Mouse (Mus musculus): ENCODE measurements around the gene Cyp4f17. TPM values are rescaled to one million over a fixed set of nuclear protein-coding genes. Genes with fewer than 3 reads are reported as not detected.
"Not testable (repeated sequence)": the region's sequence is repeated elsewhere in the genome, so short reads cannot be mapped to it uniquely, and the experiment has no call there.

Gene Cyp4f17
- total RNA-seq, 2 experiments from 2014 or later: 3.6 to 5.1 TPM

DNA sequence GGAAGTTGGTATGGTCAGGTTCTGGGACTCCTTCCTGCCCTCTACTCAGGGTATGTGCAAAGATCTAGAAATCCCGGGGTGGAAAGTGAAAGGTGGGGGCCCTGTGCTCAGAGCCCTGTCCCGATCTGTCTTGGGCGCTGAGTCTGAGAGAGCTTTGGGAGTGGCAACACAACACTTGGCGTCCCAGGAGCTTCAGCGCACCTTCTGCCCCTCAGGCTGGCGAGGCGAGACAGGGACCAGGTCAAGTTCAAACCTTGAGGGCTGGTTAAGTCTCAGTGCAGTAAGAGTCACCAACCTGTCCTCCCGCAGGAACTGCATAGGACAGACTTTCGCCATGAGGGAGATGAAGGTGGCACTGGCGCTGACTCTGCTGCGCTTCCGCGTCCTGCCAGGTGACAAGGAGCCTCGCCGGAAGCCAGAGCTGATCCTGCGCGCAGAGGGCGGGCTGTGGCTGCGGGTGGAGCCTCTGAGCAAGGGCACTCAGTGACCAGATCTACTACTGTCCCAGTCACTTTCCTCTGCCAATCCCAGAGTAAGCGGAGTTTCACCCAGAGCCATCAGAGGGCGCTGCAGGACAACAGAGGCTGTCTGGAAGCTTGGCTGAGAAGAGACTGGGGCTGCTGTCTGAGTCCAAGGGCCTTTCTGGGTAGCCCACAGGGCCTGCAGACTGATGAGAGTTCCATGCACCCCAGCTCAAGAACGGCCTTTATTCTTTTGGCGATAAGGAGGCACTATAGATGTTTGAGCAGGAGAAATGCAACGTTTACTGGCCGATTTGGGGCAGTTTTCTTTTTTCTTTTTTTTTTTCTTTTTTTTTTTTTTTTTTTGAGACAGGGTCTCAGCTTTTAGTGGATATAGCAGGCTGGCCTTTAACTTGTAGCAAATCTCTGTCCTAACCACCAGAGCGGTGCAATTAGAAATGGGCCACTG lies 22.8 kb downstream of the Cyp4f17 start:
- intact Hi-C loops (cut with DNase I): loop anchor here (5.0 kb wide), 1 partner anchor 424 kb away; no protein-coding TSS in a partner anchor

DNA sequence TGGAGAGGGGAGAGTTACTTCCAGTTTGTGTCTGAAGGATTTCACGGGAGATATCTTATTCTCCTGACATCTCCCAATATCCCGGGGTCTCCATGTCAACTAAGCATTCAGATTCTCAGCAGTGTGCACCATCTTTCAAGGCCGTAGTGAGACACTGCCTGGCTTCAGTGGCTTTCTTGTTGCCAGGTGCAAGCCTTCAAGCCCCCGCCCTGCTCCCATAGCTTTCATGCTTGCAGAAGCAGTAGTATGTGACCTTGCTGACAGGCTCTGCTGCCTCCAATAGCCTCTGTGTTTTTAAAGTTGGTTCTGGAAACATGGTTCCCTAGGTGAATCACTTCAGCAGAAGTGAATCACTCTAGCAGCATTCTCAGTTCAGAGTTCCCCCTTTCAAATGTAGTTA lies 26.5 kb downstream of the Cyp4f17 start:
- H3K4me3 ChIP-seq; intact Hi-C loops (cut with DNase I); DNase-seq (ENCODE audit: extremely low spot score in 1 of 2, low spot score in 2 of 2); H3K27ac ChIP-seq: not testable (repeated sequence)

More for the DNA sequence above, 22.8 kb downstream of the Cyp4f17 start:
- no peak overlapping the region for H3K27ac ChIP-seq
- H3K4me3 ChIP-seq: peak overlapping the region; percentile 7; the same call in 1 of the 2 replicates
- TF ChIP-seq CTCF (IDR thresholded peaks at IDR 0.05): peak; percentile 81
- peak; percentile 78 to 82 for DNase-seq (ENCODE audit: extremely low spot score in 1 of 2, low spot score in 2 of 2)

DNA sequence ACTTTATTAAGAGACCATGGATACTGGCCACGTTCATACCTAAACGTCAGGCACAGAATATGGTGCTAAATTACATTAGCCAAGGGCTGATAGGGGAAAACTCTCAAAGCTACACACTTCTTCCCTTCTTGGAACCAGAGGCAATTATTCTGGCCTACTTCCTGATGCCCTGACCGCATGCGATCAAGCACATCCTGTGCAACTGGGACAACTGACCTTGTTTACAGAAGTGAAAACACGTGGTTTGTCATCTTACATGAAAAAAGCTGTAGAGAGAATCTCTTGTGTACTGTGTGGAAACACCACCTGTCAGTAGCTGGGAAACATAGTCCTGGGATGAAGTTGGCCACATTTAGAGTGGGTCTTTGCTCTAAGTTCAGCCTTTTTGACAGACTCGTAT lies 28.2 kb downstream of the Cyp4f17 start:
- H3K27ac ChIP-seq: no peak overlapping the region
- no peak overlapping the region for H3K4me3 ChIP-seq
- DNase-seq (ENCODE audit: extremely low spot score in 1 of 2, low spot score in 2 of 2): no peak
- no peak for TF ChIP-seq CTCF (IDR thresholded peaks at IDR 0.05)
- intact Hi-C loops (cut with DNase I): no loop called here

GRCm38 (mm10) chr17:32536051-32536866 lies 30.4 kb downstream of the Cyp4f17 start, which contains the start of gene Cyp4f16:
Gene Cyp4f16, plus strand, starts transcription at chr17:32536558.
- H3K27ac ChIP-seq; intact Hi-C loops (cut with DNase I): not testable (repeated sequence)
- DNase-seq (ENCODE audit: extremely low spot score in 1 of 2, low spot score in 2 of 2): peak; percentile 65 to 75
- H3K4me3 ChIP-seq: peak within 1 kb of the TSS; percentile 34

DNA sequence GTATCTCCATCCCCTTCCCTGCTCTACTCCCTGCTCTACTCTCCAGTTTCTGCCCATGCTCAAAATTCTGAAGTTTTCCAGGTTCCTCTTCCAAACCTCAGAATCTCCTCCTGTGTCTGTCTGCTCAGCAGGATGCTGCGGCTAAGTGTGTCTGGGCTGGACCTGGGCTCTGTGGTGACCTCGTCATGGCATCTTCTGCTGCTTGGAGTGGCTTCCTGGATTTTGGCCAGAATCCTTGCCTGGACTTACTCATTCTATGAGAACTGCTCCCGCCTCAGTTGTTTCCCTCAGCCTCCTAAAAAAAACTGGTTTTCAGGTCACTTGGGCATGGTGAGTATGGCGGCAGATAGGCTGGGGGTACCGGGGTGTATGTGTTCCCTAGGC lies 31.0 kb downstream of the Cyp4f17 start:
- intact Hi-C loops (cut with DNase I): no loop called here
- Histone ChIP-seq H3K27ac (no peak overlapping the region), H3K4me3 (peak overlapping the region; percentile 34)
- no peak for DNase-seq (ENCODE audit: extremely low spot score in 1 of 2, low spot score in 2 of 2)
- no peak for TF ChIP-seq CTCF (IDR thresholded peaks at IDR 0.05)

GRCm38 (mm10) chr17:32544792-32545191 lies 38.9 kb downstream of the Cyp4f17 start:
- H3K4me3 ChIP-seq; DNase-seq (ENCODE audit: extremely low spot score in 1 of 2, low spot score in 2 of 2); H3K27ac ChIP-seq; intact Hi-C loops (cut with DNase I): not testable (repeated sequence)

- H3K4me3 ChIP-seq; intact Hi-C loops (cut with DNase I); H3K27ac ChIP-seq; DNase-seq (ENCODE audit: extremely low spot score in 1 of 2, low spot score in 2 of 2): not testable (repeated sequence)
These were observed 44.5 kb downstream of the Cyp4f17 start for GRCm38 (mm10) chr17:32550377-32550776.

DNA sequence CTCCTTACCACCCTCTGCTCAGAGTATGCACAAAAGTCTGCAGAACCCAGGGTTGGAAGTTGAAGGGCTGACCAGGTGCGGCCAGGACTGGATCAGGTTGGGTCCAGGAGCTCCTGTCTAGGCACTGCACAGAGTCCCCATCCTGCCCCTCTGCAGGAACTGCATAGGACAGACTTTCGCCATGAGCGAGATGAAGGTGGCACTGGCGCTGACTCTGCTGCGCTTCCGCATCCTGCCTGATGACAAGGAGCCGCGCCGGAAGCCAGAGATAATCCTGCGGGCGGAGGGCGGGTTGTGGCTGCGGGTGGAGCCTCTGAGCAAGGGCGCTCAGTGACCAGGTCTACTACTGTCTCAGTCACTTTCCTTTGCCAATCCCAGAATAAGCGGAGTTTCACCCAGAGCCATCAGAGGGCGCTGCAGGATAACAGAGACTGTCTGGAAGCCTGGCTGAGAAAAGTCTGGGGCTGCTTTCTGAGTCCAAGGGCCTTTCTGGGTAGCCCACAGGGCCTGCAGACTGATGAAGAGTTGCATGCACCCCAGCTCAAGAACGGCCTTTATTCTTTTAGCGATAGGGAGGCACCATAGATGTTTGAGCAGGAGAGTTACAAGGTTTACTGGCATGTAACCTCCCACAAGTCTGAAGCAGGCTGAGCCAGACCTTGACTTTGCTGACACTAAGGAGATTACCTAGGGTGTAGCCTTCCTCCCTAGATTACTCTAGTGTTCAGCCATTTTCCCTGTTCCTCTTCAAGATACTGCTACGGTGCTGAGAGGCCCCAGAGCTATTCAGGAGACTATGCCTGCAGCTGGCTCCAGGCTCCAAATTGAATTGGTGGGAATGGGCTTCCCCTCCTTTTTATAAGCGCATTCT lies 45.3 kb downstream of the Cyp4f17 start:
- Histone ChIP-seq H3K27ac (no peak overlapping the region), H3K4me3 (peak overlapping the region; percentile 42)
- intact Hi-C loops (cut with DNase I): loop anchor here (1.0 kb wide), 1 partner anchor 129 kb away; no protein-coding TSS in a partner anchor
- peak; percentile 76 for TF ChIP-seq CTCF (IDR thresholded peaks at IDR 0.05)
- DNase-seq (ENCODE audit: extremely low spot score in 1 of 2, low spot score in 2 of 2): peak; percentile 76 to 84

DNA sequence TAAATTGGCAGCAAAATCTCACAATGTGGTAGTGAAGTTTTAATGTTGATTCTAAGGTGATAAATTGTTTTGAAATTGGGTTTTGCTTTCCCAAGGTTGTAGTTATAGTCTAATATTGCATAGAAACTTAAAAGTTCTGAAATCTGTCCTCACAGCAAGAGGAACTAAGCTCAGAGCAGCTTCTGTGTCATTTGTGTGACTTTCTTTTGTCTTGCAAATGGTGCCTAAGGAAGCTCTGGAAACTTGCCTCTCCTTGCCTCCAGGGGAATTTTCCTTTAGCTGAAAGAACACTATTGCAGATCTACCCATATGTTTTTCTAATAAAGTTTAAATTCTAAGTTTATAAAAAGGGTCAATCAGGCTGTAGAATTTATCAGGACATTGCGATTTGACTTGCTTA lies 47.2 kb downstream of the Cyp4f17 start:
- intact Hi-C loops (cut with DNase I); H3K4me3 ChIP-seq; H3K27ac ChIP-seq; DNase-seq (ENCODE audit: extremely low spot score in 1 of 2, low spot score in 2 of 2): not testable (repeated sequence)

DNA sequence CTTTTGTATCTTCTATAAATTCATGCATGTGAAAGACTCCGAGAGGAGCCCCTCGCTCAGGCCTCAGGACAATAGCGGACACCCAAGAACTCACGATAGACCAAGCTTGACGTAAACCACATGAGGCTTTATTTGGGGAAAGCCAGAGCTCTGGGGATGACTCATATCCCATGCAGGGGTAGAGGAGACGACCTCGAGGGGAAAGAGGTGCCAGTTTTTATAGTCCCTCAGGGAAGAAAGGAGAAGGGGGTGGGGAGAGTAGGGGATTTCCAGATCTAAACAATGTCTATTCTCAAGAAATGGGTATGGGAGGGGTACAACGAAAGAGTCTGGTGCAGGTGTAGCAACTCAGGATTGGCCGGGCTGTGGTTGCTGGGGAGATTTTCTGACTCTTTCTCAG lies 48.5 kb downstream of the Cyp4f17 start:
- intact Hi-C loops (cut with DNase I); DNase-seq (ENCODE audit: extremely low spot score in 1 of 2, low spot score in 2 of 2); H3K4me3 ChIP-seq; H3K27ac ChIP-seq: not testable (repeated sequence)

DNA sequence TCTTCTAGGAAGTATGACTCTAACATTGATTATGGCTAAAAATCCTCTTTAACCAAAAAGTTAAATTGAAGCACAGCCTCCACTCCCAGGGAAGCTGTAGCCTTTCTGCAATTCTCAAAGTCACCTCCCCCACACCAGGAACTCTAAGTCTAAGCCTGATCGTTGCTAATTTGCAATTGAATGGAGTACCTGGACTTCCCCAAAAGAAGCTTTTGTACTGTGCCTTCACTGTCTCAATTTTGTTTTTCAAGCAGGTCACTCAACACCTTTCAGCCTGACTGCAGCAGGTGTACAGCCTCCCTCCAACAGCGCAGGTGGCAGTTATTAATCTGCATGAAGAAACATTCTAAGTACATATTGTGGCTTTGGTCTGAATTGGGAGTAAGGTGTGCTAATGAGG lies 57.5 kb downstream of the Cyp4f17 start:
- intact Hi-C loops (cut with DNase I); H3K27ac ChIP-seq; DNase-seq (ENCODE audit: extremely low spot score in 1 of 2, low spot score in 2 of 2); H3K4me3 ChIP-seq: not testable (repeated sequence)

GRCm38 (mm10) chr17:32573286-32573685 lies 67.4 kb downstream of the Cyp4f17 start:
- intact Hi-C loops (cut with DNase I); DNase-seq (ENCODE audit: extremely low spot score in 1 of 2, low spot score in 2 of 2); H3K4me3 ChIP-seq; H3K27ac ChIP-seq: not testable (repeated sequence)

Measured in left cerebral cortex, adult 2 months (tissue).